Mouse (Mus musculus): Measurements from ENCODE around the gene Cdkn2b. TPM values are rescaled to one million over a fixed set of nuclear protein-coding genes. Genes with fewer than 3 reads are reported as not detected.

Cdkn2b gene
- total and polyA plus RNA-seq, 3 experiments: 1.9 to 2.5 TPM; not detected in 1

GRCm38 (mm10) chr4:89359506-89359905, 48.7 kb upstream of the Cdkn2b start:
- no peaks in the 10 kb centered on the region for H3K79me2 ChIP-seq (ENCODE audit: control insufficient read depth, insufficient read depth, low read length, poor library complexity)
- TF ChIP-seq RCOR1 (IDR thresholded peaks at IDR 0.05; ENCODE audit: low read depth, low read length) (no peak), SMC3 (IDR thresholded peaks at IDR 0.05; ENCODE audit: low read depth, low read length) (no peak), TCF12 (IDR thresholded peaks at IDR 0.05; ENCODE audit: low read depth, low read length) (no peak), MAX (IDR thresholded peaks at IDR 0.05; ENCODE audit: low read length) (no peak), CTCF (IDR thresholded peaks at IDR 0.05 in 2 of 3, conservative IDR thresholded peaks at IDR 0.05 in 1 of 3; ENCODE audit: control insufficient read depth in 1 of 3, insufficient read depth in 1 of 3, low read depth in 2 of 3, low read length in 3 of 3, poor library complexity in 1 of 3, severe bottlenecking in 1 of 3) (no peak), POLR2AphosphoS2 (IDR thresholded peaks at IDR 0.05; ENCODE audit: low read length) (no peak), MXI1 (IDR thresholded peaks at IDR 0.05; ENCODE audit: low read depth, low read length) (no peak), TBP (IDR thresholded peaks at IDR 0.05; ENCODE audit: low read depth, low read length) (no peak), GABPA (IDR thresholded peaks at IDR 0.05; ENCODE audit: low read depth, low read length) (no peak), BHLHE40 (IDR thresholded peaks at IDR 0.05; ENCODE audit: borderline replicate concordance, low read depth, low read length) (no peak)
- H3K36me3 ChIP-seq (ENCODE audit: control insufficient read depth in 1 of 2, insufficient read depth in 2 of 2, low read length in 2 of 2): peaks cover 0 to 19% of the 10 kb centered on the region in 2 experiments; a peak in 3 of 4 replicates
- no peaks in the 10 kb centered on the region for H3K9me3 ChIP-seq (replicated peaks; ENCODE audit: insufficient read depth, low read length)
- no peak overlapping the region for H3K9ac ChIP-seq (ENCODE audit: control insufficient read depth, low read depth, low read length, poor library complexity, severe bottlenecking)
- H3K27me3 ChIP-seq (ENCODE audit: control insufficient read depth in 1 of 2, insufficient read depth in 2 of 2, low read length in 2 of 2): no peaks in the 10 kb centered on the region
- H3K27ac ChIP-seq (ENCODE audit: control insufficient read depth, low read depth, low read length): no peak overlapping the region
- H3K4me3 ChIP-seq (ENCODE audit: control insufficient read depth in 1 of 2, insufficient read depth in 1 of 2, low read depth in 2 of 2, low read length in 2 of 2): no peak overlapping the region
- DNase-seq (ENCODE audit: low read depth, low spot score): no peak
- H3K4me1 ChIP-seq (ENCODE audit: control insufficient read depth in 1 of 2, insufficient read depth in 2 of 2, low read length in 2 of 2): peaks cover 12 to 14% of the 10 kb centered on the region in 2 experiments

- TF ChIP-seq RAD21 (IDR thresholded peaks at IDR 0.05; ENCODE audit: low read depth, low read length): peak; percentile 63
- peak; percentile 38; the same call in 1 of the 2 replicates for TF ChIP-seq RCOR1 (IDR thresholded peaks at IDR 0.05; ENCODE audit: low read depth, low read length)
- TF ChIP-seq KAT2A (conservative IDR thresholded peaks at IDR 0.05; ENCODE audit: low read depth, low read length): no peak
- TF ChIP-seq ZKSCAN1 (IDR thresholded peaks at IDR 0.05; ENCODE audit: low read depth, low read length): no peak
- TF ChIP-seq NRF1 (IDR thresholded peaks at IDR 0.05; ENCODE audit: insufficient read depth, low read depth, low read length, poor library complexity, severe bottlenecking): no peak
- TF ChIP-seq NELFE (IDR thresholded peaks at IDR 0.05; ENCODE audit: low read depth, low read length): no peak
- TF ChIP-seq ZC3H11A (IDR thresholded peaks at IDR 0.05; ENCODE audit: low read depth, low read length): 0 out of 2 replicates have a peak, but pooled peaks have one; percentile 34
- peak in 2 of 3 experiments; percentile 19 to 66; a peak in 4 of 6 replicates for TF ChIP-seq CTCF (IDR thresholded peaks at IDR 0.05 in 2 of 3, conservative IDR thresholded peaks at IDR 0.05 in 1 of 3; ENCODE audit: control insufficient read depth in 1 of 3, insufficient read depth in 1 of 3, low read depth in 2 of 3, low read length in 3 of 3, poor library complexity in 1 of 3, severe bottlenecking in 1 of 3)
- TF ChIP-seq MXI1 (IDR thresholded peaks at IDR 0.05; ENCODE audit: low read depth, low read length): 0 out of 2 replicates have a peak, but pooled peaks have one; percentile 29
- TF ChIP-seq EP300 (IDR thresholded peaks at IDR 0.05; ENCODE audit: low read depth in 1 of 2, low read length in 2 of 2): 0 out of 4 replicates have a peak, but pooled peaks of 1 of the 2 experiments have one; percentile 15
- TF ChIP-seq USF2 (IDR thresholded peaks at IDR 0.05; ENCODE audit: borderline replicate concordance in 1 of 2, insufficient read depth in 1 of 2, low read depth in 1 of 2, low read length in 2 of 2): no peak
- no peak for TF ChIP-seq TAL1 (IDR thresholded peaks at IDR 0.05; ENCODE audit: low read length)
- TF ChIP-seq SMC3 (IDR thresholded peaks at IDR 0.05; ENCODE audit: low read depth, low read length): peak; percentile 58
- no peak for TF ChIP-seq TCF12 (IDR thresholded peaks at IDR 0.05; ENCODE audit: low read depth, low read length)
- no peak for TF ChIP-seq BHLHE40 (IDR thresholded peaks at IDR 0.05; ENCODE audit: borderline replicate concordance, low read depth, low read length)
Observed at GRCm38 (mm10) chr4:89353935-89354334, 43.1 kb upstream of the Cdkn2b start.

More at GRCm38 (mm10) chr4:89353935-89354334, 43.1 kb upstream of the Cdkn2b start:
- Histone ChIP-seq H3K79me2 (ENCODE audit: control insufficient read depth, insufficient read depth, low read length, poor library complexity) (no peaks in the 10 kb centered on the region), H3K36me3 (ENCODE audit: control insufficient read depth in 1 of 2, insufficient read depth in 2 of 2, low read length in 2 of 2) (peaks cover 0 to 27% of the 10 kb centered on the region in 2 experiments; a peak in 3 of 4 replicates), H3K27me3 (ENCODE audit: control insufficient read depth in 1 of 2, insufficient read depth in 2 of 2, low read length in 2 of 2) (no peaks in the 10 kb centered on the region), H3K9me3 (replicated peaks; ENCODE audit: insufficient read depth, low read length) (no peaks in the 10 kb centered on the region), H3K27ac (ENCODE audit: control insufficient read depth, low read depth, low read length) (no peak overlapping the region), H3K4me3 (ENCODE audit: control insufficient read depth in 1 of 2, insufficient read depth in 1 of 2, low read depth in 2 of 2, low read length in 2 of 2) (no peak overlapping the region), H3K4me1 (ENCODE audit: control insufficient read depth in 1 of 2, insufficient read depth in 2 of 2, low read length in 2 of 2) (peaks cover 16 to 21% of the 10 kb centered on the region in 2 experiments), H3K9ac (ENCODE audit: control insufficient read depth, low read depth, low read length, poor library complexity, severe bottlenecking) (no peak overlapping the region)
- DNase-seq (ENCODE audit: low read depth, low spot score): peak; percentile 55

Measured in MEL (cell line).